Mouse (Mus musculus) mature B cell (primary cell): Measurements from ENCODE around the gene Lhpp.

ENCODE experiments used
- in situ Hi-C: fragments of 300-500 bp; cut with MboI; formaldehyde crosslinking; loops from 2 replicates; pipeline ENCODE4 v1.14.3; 2019

Gene Lhpp

DNA sequence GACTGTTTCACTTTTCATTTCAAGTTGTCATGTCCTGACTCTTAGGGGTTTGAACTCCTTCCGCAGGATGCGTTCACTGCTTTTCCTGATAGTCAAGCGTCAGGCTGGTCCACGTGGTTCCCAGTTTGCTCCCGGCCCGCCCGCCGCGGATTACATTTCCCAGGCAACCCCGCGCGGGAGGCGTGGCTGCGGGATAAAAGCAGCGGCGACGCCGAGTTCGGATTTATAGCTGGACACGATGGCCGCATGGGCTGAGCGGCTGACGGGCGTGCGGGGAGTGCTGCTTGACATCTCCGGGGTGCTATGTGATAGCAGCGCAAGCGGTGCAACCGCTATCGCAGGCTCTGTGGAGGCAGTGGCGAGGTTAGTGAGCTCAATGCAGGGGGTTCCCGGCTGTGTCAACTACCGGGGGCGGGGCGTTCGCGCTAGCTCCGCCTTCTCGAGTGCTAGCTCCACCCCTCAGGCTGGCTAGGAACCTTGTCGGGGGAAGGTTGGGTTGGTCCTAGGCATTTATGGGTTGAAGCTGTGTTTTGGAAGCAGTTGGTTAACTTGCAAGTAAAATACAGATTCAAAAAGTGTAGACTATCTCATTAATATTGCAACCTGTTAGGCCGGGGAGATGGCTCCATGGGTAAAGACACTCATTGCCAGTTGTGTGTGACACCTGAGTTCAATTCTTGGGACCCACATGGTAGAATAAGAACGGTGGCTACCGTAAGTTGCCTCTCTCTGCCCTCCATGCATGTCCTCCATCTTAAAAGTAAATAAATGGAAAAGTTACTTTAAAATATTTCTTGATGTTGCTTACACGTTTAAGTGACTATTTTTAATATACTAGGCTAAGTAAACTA is at the start of gene Lhpp:
TSS of gene Lhpp (plus strand) at position 171 of the 851 bp plus-strand sequence.
- in situ Hi-C loops = no loop called here

DNA sequence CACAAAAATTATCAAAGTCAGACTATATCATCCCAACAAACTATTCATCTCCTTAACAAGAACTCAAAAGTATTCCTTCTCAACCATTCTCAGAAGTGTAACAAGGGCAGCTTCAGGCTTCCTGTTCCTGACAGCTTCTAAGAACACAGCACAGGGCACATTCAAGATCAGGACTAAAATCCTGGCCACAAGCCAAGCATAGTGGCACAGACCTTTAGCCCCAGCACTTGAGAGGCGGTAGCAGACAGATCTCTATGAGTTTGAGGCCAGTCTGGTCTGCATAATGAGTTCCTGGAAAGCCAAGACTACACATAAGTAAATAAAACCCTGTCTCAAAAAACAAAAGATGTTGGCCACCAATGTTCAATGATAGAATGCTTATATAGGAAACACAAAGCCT is 44.6 kb upstream of the Lhpp start:
- in situ Hi-C loops = loop anchor here (25.0 kb wide), 1 partner anchor 1004 kb away; the partner anchor contains the start of gene Bub3

DNA sequence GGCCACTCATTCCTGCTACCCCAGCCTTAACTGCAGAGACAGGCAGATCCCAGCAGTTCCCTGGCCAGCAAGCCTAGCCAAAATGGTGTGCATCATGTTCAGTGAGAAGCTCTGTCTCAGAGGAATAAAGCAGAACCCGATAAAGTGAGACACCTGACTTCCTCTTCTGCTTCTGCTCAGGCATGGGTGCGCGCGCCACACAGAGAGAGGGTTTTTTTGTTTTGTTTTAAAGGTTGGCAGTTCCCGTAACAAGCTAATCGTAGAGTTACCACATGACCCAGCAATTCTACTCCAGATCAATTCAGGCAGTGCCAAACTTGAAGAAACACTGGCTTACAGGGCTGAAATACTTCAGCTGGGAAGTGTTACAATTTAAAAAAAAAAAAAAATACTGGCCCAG is 41.6 kb upstream of the Lhpp start:
- in situ Hi-C loops = loop anchor here (25.0 kb wide), 1 partner anchor 1007 kb away; the partner anchor contains the start of gene Bub3

DNA sequence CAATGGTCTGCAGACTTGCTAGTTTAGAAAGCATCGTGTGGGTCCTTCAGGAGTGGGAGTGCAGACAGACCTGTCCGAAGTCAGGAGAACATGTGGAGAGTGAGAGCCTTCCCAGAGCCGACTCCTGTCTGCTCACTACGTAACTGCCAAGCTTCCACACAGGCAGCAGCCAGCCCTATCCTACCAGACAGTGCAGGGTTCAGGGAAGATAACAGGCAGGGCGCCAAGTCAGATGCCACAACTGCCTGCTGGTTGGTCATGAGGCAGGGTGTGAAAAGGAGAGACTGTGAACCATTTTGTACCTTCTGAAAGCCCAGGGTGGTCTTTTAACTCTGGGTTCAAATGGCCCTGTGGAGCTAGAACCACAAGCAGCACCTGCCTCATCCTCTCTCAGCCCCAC is 40.4 kb upstream of the Lhpp start:
- in situ Hi-C loops = loop anchor here (25.0 kb wide), 1 partner anchor 1008 kb away; the partner anchor contains the start of gene Bub3

DNA sequence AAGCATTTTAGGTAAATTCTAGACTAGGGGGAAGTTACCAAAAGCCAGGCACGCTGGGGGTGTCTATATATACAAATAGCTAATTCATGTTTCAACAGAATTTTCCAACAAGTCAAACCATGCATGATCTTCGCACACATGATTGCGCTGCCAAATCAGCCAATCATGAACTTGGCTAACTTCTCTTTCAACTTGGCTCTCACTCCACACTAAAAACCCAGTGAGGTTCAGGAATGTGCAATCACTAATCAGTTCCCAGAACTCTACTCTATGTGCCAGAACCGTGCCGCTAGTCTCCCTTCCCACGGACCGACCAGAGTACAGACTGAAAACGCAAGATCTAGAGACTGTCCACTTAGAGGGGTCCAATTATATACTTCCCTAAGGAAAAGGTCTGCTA is 39.0 kb upstream of the Lhpp start:
- in situ Hi-C loops = loop anchor here (25.0 kb wide), 1 partner anchor 1009 kb away; the partner anchor contains the start of gene Bub3

DNA sequence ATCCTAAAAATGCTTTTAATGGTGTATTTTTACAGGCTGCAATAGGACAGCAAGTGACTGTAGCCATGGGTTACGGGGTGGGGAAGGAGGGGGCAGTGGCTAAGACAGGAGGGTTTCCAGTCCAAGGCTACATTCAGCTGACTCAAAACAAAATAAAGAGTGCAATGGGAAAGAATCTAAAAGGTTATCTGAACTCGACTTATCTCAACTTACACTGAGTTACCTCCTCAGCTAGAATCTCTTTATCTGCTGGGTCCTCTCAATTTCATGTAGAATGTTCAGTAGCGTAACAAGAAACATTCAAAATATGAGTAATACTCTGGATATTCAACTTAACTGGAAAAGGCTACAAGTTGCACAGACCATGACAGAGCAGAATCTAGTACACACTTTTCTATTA is 37.7 kb upstream of the Lhpp start:
- in situ Hi-C loops = loop anchor here (25.0 kb wide), 1 partner anchor 1010 kb away; the partner anchor contains the start of gene Bub3

DNA sequence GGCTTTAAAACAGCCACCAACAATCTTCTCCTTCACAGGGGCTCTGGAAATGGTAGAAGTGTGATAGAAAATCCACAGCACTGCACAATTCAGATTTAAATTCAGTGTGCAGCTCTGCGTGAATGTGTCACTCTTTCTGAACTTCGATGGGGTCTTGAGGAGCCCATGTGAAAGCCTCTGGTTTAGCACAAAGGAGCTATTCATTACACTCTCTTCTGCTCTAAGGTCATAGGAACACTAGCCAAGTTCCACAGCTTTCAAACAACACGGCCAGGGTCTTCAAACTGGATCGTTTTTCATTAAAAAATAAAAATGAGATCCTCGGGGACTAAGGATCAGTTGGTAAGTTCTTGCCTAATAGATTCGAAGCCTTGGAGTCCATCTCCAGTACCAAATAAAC is 37.2 kb upstream of the Lhpp start:
- in situ Hi-C loops = loop anchor here (25.0 kb wide), 1 partner anchor 1011 kb away; the partner anchor contains the start of gene Bub3

DNA sequence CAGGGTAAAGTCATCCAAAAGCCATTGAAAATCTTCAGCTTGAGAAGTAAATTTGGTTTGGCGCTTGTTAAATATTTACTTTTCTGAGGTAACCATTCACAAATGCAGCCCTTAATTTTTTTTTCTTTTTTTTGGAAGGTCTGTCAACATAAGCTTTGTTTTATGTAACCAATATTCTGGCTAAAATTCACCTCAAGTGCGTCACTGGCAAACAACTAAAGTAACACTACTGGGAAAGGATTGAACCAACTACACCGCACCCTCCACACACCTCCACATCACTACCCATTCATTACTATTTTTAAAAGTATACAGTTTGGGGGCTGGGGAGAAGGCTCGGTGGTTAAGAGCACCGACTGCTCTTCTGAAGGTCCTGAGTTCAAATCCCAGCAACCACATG is 35.8 kb upstream of the Lhpp start:
- in situ Hi-C loops = loop anchor here (25.0 kb wide), 1 partner anchor 1012 kb away; the partner anchor contains the start of gene Bub3

DNA sequence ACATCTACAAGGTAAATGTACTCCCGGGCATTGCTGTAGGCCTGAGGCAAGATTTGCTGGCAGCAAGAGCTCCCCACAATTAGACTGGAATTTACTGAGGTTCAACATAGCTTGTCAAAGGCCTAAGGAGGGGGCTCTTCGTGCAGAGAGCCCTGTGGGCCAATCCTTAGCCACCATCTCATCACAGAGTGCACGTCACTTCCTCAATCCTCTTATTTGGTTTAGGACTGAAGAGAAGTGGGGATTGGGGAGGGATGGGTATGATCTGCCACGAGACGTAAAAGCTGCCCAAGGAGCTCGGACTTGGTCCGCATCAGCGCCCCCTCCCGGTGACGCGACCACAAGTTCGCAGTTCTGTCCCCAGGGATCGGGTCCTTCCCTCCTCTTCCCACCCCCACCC is 34.8 kb upstream of the Lhpp start:
- in situ Hi-C loops = no loop called here

DNA sequence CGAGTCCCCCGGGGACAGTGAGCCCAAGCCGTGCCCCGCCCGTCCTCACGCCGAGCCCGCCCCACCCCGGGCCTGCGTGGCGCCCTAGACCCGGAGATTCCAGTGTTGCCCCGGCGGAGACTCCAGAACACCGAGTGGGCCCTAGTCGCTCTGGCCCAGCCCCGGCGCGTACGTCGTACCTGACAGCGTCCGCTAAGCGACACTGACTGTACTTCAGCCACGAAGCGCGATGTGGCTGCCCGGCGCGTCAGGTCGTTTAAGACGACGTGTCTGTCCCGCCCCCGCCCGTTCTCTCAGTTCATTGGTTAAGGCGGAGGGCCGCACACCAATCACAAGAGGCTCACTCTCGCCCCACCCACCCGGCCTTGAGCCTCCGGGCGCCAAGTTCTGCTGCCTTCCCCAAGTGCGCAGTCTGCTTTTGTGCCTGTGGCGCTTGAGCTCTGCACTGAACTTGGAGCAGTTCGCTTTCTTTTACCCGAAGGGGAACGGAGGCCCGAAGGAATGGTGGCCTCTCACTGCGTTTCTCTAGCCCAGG is 34.3 kb upstream of the Lhpp start, which contains the start of gene Oat:
TSS of gene Oat (minus strand) at position 283 of the 535 bp plus-strand sequence.
- in situ Hi-C loops = no loop called here

DNA sequence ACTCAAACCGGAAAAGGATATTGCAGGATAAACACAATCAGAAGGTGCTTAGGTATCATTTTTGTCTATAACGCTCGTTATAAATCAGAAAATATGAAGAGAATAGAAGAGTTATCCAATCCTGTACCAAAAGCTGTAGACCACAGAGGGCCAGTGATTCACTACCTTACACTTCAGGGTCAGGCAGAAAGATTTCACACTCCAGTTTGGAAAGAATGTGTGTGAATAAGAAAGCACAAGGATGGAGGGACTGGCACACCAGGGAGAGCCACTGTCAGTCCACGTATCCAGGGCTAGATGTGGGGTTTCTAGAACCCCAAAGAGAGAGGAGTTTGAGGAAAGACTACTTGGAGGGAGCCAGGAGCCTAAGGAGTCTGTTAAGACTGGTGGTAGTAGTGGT is 33.5 kb upstream of the Lhpp start:
- in situ Hi-C loops = no loop called here

DNA sequence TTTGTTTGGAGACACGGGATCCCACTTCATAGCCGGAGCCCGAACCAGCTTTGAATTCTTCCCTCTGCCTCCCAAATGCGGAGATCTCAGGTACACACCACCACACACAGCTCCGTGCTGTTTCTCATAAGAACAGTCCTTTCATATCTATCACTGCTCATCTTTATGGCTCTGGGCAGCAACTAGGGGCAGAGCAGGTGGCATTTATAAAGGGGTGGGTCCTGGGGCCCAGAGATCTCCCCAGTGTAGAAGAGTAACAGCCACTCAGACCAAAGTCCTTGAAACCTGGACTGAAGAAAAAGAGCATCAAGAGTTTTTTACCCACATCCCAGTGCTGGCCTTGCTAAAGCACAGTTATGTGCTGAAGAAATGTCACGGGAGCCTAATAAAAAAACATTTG is 29.9 kb upstream of the Lhpp start:
- in situ Hi-C loops = no loop called here

DNA sequence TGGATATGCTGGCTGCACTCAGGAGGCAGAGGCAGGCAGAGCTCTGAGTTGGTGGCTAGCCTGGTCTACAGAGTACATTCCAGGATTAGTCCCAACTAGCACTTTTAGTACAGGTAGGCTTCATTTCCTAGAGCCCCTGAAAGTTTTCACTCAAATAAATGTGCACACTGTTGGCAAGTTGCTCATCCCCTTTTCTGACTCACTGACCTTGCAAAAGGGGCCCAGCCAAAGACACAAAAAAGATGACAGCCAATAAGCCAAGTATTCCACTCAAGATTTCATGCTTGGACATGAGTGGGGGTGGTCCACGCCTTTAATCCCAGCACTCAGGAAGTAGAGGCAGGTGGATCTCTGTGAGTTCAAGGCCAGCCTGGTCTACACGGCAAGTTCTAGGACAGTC is 29.0 kb upstream of the Lhpp start:
- in situ Hi-C loops = no loop called here

DNA sequence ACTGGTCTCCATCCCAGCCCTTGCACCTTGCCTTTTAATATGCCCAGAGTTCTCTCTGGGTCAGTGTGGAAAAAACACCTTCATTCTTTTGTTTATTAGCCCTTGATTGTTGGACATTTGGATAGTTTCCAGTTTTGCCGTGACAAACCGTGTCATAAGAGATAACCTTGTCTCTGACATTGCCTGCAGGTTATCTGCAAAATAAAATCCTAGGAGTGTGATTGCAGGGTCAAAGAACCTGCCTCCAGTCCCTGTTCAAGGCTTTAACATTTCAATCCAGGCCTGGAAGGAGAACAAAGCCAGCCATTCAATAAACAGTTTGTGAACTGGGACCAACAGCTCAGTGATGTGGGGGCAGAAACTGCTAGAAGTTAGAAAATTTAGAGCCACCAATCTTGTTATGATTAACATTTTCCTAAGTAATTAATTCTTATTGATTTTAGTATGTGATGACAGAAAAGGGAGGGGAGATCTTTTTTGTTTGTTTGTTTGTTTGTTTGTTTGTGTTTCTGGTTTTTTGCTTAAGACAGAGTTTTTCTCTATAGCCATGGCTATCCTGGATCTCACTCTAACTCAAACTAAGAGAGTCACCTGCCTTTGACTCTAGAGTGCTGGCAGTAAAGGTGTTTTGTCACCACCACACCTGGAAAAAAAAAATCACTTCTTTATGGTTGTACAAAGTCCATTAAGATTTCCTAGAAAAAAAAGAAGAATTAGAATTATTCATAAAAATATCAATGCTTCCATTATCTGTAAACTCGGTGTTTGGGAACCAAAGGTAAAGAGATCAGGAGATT is 24.5 kb upstream of the Lhpp start:
- in situ Hi-C loops = no loop called here

DNA sequence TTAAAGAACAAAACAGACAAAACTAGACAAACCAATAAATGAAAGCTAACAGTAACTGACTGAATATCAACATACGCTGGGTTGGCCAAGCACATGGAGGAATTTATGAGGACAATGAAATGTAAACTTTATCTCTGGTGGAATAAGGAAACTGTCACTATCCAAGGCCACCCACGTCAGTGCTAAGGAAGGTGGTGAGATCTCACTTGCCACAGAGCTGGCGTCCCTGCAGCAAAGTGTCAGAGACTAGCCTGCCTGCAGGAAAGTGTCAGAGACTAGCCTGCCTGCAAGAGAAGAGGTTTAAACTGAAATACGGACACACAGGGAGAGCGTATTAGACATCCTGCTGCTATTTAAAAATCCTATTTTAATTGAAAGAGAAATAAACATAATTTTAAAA is 23.3 kb upstream of the Lhpp start:
- in situ Hi-C loops = no loop called here

DNA sequence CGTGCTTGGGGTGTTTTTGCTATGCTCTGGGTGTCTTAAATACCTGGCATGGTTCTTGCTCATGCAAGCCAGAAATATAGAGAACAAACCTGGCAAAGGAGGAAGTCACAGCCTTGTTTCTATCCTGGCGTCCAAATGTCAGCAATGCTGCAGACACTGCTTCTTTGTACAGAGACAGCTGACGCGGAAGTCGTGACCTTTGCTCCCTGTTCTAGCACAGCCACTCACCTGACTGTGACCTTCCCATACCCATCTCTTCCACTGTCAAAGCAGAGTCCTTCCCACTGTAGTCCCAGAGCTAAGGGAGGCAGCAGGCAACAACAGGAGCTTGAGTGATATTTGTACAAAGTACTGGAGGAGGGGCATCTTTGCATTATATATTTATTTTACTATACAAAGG is 20.8 kb upstream of the Lhpp start:
- in situ Hi-C loops = no loop called here

DNA sequence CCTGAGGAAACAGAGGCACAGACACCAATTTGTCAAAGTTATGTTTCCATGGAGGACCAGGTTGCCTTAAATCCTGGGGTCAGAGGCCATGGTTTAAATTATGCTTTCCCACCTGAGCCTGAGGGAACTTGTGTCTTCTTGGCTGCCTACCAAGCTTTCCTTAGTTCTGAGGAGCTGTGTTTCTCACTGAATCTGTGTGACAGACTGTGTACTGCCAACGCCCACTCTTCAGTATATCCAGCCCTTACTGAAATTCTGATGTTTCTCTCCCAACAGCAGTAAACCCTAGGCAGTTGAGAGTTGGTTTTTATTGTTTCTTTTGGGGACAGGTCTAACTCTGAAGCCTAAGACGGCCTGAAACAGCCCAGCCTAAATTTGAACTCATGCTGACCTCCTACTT is 16.7 kb upstream of the Lhpp start:
- in situ Hi-C loops = no loop called here

DNA sequence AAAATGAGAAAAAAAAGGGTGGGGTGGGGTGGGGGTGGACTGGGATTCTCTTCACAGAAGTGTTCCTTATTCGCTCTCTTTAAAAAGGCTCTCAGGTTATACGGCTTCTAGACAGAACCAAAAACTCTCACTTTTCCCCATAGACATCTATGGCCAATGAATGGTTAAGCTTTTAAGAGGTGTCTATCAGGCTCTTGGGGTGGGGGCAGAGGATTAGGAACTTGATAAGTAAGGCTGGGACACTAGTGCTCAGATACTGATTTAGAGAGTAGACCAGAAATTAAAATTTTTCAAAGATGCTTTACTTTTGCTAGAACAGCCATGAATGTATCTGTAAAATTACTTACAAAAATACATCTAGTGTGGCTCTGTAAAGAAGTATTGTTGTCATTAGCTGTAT is 16.1 kb upstream of the Lhpp start:
- in situ Hi-C loops = no loop called here

DNA sequence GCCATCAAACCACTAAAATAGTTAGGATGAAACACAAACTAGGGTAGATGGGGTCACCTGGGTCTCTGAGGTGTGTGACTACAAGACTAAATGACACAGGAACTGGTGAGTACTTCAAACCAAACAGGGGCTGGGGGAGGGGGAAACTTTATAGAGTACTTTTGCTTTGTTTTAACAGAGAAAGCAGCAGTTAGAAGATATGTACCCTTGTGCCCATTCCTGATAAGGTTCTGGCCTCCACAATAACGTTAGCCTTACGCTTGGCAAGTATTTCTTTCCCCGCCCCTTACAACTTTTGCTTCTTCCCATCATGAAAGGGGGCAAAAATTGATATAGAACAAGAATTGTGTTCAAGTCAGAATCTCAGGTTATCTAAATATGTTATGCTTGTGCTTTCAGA is 14.7 kb upstream of the Lhpp start:
- in situ Hi-C loops = no loop called here

DNA sequence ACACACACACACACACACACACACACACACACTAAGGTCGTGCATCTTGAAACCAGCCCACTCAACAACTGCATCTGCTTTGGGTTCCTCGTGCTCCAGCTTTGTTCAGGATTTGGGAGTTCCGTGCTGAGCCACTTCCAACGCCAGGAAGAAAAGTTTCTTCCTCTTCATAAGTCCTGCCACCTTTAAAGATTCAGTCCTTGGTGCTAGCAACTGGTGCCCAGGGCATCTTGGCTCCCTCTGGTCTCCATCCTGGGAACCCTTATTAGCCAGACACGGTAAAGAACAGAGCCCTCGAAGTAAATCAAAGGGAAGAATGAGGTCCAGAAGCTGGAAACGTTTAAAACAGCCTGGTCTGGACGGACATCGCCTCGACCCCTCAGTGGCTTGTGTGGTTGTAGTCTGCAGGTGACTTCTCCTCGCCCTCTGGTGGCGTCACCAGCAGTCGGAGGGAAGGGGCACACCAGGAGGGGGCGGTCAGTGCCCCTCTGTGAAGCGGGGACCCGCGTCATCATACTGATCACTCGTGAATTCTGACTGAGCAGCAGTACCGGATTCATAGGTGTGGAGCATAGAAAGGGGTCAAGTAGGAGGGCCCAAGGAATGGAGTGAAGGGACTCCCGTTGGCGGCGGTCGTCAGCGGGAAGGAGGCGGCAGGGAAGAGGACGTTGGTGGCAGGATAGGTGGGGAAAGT is 13.7 kb upstream of the Lhpp start:
- in situ Hi-C loops = no loop called here

DNA sequence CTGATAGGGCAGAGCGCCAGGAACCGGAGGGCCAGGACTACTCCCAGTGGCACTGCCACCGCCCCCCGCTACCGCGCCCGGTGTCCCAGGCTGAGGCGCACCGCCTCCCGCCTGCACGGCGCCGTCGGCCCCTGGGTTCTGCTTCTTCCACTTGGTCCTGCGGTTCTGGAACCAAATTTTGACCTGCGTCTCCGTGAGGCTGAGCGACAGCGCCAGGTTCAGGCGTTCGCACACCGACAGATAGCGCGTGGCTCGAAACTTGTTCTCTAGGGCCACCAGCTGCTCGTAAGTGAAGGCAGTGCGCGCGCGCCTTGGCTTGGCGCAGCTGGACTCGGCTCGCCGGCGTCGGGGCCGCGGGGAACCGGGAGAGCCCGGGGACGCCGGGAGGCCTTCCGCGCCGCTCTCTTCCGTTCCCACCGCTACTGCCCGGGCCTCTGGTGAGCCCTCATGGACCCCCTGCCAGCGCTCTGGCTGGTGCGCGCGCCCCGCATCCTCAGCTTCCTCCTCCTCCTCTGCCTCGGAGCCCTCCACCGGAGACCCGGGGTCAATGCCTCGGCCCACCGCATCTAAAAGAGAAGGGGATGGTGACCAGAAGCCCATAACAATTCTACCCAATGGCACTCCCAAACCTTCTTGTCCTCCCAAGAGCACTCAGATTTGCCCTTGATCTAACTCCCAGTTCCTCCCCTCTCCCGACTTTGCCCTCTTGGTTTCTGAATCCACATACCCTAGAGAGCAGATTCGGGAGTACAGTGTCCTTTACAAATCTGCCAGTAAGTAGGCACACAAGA is 13.0 kb upstream of the Lhpp start:
- in situ Hi-C loops = no loop called here
